Mouse (Mus musculus) embryonic facial prominence, embryonic 13.5 days (tissue): ENCODE data around the gene Nphp1. TPM values are rescaled to one million over a fixed set of nuclear protein-coding genes. Genes with fewer than 3 reads are reported as not detected.

Experiments
- ATAC-seq: fragments of 200-750 bp; cut with Nextera tagmentation; 2 replicates; pipeline ENCODE4 v1.8.0; 2017; ENCODE audit warnings: low read depth; ENCODE audit not compliant: insufficient number of reproducible peaks, insufficient read depth, low FRiP score, low TSS enrichment
- H3K27ac ChIP-seq: fragments of 300-500 bp; sonication (generic); 2 replicates; pipeline ENCODE4 v1.5.1; 2015; ENCODE audit warnings: moderate library complexity, mild to moderate bottlenecking, inconsistent platforms
- H3K27me3 ChIP-seq: fragments of 300-500 bp; sonication (generic); 2 replicates; pipeline ENCODE4 v1.6.1; 2015; ENCODE audit warnings: mild to moderate bottlenecking, inconsistent platforms
- H3K36me3 ChIP-seq: fragments of 300-500 bp; sonication (generic); 2 replicates; pipeline ENCODE4 v1.6.1; 2015; ENCODE audit warnings: mild to moderate bottlenecking, inconsistent platforms
- H3K4me1 ChIP-seq: fragments of 300-500 bp; sonication (generic); 2 replicates; pipeline ENCODE4 v1.6.1; 2015; ENCODE audit warnings: inconsistent platforms
- H3K4me2 ChIP-seq: fragments of 300-500 bp; sonication (generic); 2 replicates; pipeline ENCODE4 v1.6.1; 2015; ENCODE audit warnings: moderate library complexity, mild to moderate bottlenecking, inconsistent platforms
- H3K4me3 ChIP-seq: fragments of 300-500 bp; sonication (generic); 2 replicates; pipeline ENCODE4 v1.5.1; 2015; ENCODE audit warnings: mild to moderate bottlenecking, inconsistent platforms
- H3K9ac ChIP-seq: fragments of 300-500 bp; sonication (generic); 2 replicates; pipeline ENCODE4 v1.6.1; 2015; ENCODE audit warnings: mild to moderate bottlenecking, inconsistent platforms
- H3K9me3 ChIP-seq: fragments of 300-500 bp; sonication (generic); 2 replicates; pipeline ENCODE4 v1.6.1; 2016; ENCODE audit warnings: inconsistent platforms
- WGBS: fragments of 180-500 bp; shearing (Covaris S2); methylation state at CpG from one replicate; pipeline ENCODE4 v1.1.7; 2015; ENCODE audit warnings: mixed read lengths; 5-methylcytosine and 5-hydroxymethylcytosine counted together
- polyA plus RNA-seq: library from polyadenylated mRNA; unstranded; fragments of >200 nt; fragmentation: Nextera tagmentation; extraction: Ambion mirVana; gene quantifications from 2 replicates; pipeline ENCODE4 v1.2.1, GENCODE M21; 2015

Nphp1 gene
- polyA plus RNA-seq, 1 experiment from 2014 or later, result 31.3 TPM

DNA sequence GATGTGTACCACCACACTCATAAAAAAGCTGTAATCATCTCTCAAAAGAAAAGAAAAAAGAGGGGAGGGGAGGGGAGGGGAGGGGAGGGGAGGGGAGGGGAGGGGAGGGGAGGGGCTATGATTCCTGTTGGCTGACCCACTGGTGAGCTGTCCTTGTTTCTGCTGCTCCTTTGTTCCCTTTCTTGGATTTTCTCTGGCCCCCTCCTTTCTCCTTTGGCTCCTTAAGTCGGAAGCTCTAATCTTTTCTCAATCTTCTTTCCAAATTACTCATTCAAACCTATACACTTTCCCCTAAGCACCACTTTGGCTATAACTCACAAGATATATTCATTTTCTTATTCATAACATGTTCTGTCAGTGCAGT lies 14.1 kb downstream of the Nphp1 start:
- H3K27me3 ChIP-seq, result no peaks in the 10 kb centered on the region
- no peak overlapping the region for H3K4me2 ChIP-seq
- no peak overlapping the region for H3K27ac ChIP-seq
- 9% methylated on average over 1 of the region's 1 CpGs for WGBS
- ATAC-seq, result no peak
- no peak overlapping the region for H3K9ac ChIP-seq
- peaks cover 52% of the 10 kb centered on the region for H3K36me3 ChIP-seq
- H3K4me3 ChIP-seq, result no peak overlapping the region
- H3K9me3 ChIP-seq, result no peaks in the 10 kb centered on the region
- H3K4me1 ChIP-seq, result peaks cover 5% of the 10 kb centered on the region; the same call in 1 of the 2 replicates

DNA sequence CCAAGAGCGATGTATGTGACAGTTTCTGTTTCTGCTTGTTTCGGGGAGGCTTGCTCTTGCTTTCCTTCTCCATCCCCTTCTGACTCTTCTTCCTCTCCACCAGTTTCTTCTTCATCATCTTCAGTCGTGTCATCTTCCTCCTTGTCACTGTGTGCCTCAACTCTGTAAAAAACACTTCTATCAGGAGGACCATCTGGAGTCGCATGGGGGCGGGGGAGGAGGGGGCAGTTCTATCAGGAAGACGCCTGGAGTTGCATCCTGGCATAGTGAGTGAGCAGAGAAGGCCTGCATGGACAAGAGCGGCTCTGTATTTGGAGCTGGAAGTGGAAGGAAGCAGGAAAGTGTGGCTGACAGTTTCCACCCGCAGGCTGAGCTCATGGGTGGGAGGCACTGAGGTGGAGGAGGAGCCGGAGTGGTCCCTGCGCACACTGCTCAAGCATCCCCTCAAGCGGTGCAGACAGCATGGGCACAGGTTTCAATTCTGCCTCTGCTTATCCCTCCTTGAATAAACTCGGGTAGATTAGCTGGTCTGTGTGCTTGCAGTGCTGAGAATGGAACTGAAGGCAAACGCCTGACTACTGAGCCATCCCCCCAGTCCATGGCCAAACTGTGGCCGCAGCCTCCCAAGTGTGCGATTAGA lies 14.6 kb downstream of the Nphp1 start:
- H3K27me3 ChIP-seq, result no peaks in the 10 kb centered on the region
- peak overlapping the region; percentile 33; the same call in 1 of the 2 replicates for H3K27ac ChIP-seq
- no peaks in the 10 kb centered on the region for H3K9me3 ChIP-seq
- no peak overlapping the region for H3K4me3 ChIP-seq
- H3K4me2 ChIP-seq, result no peak overlapping the region
- H3K4me1 ChIP-seq, result peaks cover 5% of the 10 kb centered on the region; the same call in 1 of the 2 replicates
- peaks cover 52% of the 10 kb centered on the region for H3K36me3 ChIP-seq
- ATAC-seq, result no peak
- H3K9ac ChIP-seq, result peak overlapping the region; percentile 32; the same call in 1 of the 2 replicates
- 33% methylated on average over 15 of the region's 15 CpGs for WGBS

DNA sequence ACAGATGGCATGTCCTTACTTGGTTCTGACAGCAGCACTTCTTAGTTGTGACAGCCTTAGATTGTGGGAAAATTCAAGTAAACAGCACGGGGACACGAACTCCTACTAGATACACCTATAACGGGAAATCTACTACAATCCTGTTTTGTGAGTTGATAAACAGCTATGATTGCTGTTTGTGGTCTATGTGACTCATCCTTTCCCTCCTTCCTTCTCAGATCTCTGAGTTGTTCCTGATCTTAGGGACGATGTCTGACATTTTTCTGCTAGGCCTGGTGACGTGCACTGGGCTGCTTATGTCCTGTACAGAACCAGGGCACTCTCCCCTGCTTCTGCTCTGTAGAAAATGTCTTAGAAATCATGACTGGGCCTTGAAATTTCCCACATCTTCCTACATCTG lies 27.1 kb downstream of the Nphp1 start:
- WGBS, result 88% methylated on average over 5 of the region's 5 CpGs
- H3K4me2 ChIP-seq, result no peak overlapping the region
- no peaks in the 10 kb centered on the region for H3K27me3 ChIP-seq
- H3K4me3 ChIP-seq, result no peak overlapping the region
- H3K9me3 ChIP-seq, result no peaks in the 10 kb centered on the region
- H3K36me3 ChIP-seq, result peaks cover 49% of the 10 kb centered on the region
- H3K4me1 ChIP-seq, result no peaks in the 10 kb centered on the region
- no peak overlapping the region for H3K27ac ChIP-seq
- ATAC-seq, result no peak
- H3K9ac ChIP-seq, result no peak overlapping the region

DNA sequence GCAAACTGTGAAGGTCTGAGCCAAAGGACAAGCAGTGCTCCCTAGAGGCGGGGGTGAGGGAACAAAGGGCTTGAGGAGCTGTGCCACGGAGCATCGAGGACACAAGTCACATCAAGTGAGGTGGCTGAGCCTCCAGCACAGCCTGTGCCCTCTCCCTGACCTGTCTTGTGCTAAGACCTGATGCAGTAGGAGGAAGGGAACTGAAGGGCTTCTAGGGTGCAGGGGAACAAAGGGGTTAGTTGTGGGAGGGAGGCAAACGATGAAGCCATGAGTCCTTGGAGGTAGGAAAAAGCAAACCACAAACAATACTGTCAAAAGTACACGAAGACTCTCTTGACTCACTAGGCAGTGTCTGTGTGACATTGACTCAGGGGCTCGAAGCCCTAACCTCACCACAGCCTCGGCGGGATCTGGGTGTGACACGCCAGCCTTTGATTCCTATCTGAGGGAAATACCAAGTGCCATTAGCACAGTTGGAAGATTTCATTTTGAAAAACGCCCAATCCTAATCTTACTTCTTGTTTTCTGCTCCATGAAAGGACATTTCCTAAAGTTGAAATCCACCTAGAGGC lies 28.2 kb downstream of the Nphp1 start:
- Histone ChIP-seq H3K4me2 (no peak overlapping the region), H3K27me3 (no peaks in the 10 kb centered on the region), H3K4me3 (no peak overlapping the region), H3K9ac (no peak overlapping the region), H3K36me3 (peaks cover 56% of the 10 kb centered on the region), H3K4me1 (no peaks in the 10 kb centered on the region), H3K27ac (no peak overlapping the region), H3K9me3 (no peaks in the 10 kb centered on the region)
- ATAC-seq, result no peak
- 70% methylated on average over 10 of the region's 10 CpGs for WGBS

DNA sequence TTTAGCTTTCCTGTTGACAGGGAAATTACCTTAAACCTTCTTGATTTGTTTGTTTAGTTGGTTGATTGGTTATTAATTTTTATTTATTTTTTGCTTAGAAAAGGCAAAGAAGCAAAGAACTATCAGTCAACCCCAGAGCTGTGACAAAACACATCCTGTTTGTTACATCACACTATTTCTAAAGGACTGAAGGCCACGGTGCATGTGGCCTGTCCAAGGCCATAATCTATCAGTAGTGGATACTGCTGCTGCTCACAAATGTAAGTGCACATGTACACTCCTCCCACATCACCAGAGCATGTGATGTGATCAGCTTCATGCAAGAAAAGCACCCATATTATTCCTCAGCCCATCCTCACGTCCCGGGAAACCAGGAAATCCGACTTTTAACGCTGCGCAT lies 28.7 kb downstream of the Nphp1 start:
- H3K4me3 ChIP-seq, result no peak overlapping the region
- H3K27ac ChIP-seq, result no peak overlapping the region
- H3K4me2 ChIP-seq, result no peak overlapping the region
- no peaks in the 10 kb centered on the region for H3K9me3 ChIP-seq
- peaks cover 55% of the 10 kb centered on the region for H3K36me3 ChIP-seq
- ATAC-seq, result no peak
- no peaks in the 10 kb centered on the region for H3K4me1 ChIP-seq
- H3K9ac ChIP-seq, result no peak overlapping the region
- WGBS, result 90% methylated on average over 6 of the region's 6 CpGs
- no peaks in the 10 kb centered on the region for H3K27me3 ChIP-seq

DNA sequence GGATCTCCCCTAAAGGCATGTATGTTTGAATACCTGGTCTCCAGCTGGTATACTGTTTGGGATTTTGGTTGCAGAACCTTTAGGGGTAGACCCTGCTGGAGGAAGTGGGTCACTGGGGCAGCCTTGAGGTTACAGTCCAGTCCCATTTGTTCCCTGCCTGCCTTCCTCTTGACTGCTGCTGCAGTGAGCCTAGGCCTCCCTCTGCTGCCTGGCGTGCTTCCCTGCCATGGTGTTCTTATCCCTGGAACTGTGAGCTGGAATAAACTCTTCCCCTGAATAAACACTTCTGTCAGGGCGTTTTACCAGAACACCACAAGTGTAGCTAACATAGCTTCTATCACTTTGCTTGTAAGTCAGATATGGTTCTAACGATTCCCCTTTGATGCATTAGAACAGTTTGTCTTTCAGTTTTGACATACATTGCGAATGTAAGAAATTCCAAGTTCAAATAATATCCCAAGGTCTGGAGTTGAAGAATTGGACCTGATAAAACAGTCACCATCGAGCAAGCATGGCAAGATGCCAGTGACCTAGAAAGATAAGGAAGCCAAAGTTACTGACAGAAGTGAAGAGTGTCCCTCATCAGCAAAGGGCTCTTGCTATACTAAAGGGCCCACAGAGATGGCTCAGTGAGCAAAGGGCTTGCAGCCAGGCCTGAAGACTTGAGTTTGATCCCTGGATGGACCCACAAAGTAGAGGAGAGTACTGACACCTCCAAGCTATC lies 29.4 kb downstream of the Nphp1 start:
- Histone ChIP-seq H3K36me3 (peaks cover 51% of the 10 kb centered on the region), H3K9me3 (no peaks in the 10 kb centered on the region), H3K4me3 (no peak overlapping the region), H3K4me2 (no peak overlapping the region), H3K4me1 (no peaks in the 10 kb centered on the region), H3K27ac (no peak overlapping the region), H3K27me3 (no peaks in the 10 kb centered on the region), H3K9ac (no peak overlapping the region)
- no peak for ATAC-seq
- WGBS, result 92% methylated on average over 5 of the region's 5 CpGs

DNA sequence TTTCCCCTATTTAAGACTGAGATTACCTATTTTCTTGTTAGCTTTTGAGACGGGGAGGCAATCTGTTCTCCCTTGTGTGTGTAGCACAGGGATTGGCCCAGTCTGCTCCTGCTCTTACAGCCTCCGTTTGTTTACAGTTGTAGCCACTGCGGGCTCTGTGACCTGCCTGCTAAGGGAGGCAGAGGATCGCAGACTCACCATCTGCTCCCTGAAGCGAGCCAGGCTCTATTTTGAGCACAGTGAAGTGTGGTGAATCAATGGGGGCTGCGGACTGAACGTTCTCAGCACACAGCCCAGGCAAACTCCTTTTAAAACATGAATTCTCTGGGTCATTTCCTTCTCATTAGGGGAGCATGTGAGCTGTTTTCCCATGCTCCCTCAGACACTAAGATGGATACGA lies 31.5 kb downstream of the Nphp1 start:
- Histone ChIP-seq H3K27ac (no peak overlapping the region), H3K36me3 (peaks cover 40% of the 10 kb centered on the region), H3K27me3 (no peaks in the 10 kb centered on the region), H3K4me2 (no peak overlapping the region), H3K9me3 (no peaks in the 10 kb centered on the region), H3K9ac (no peak overlapping the region), H3K4me3 (no peak overlapping the region), H3K4me1 (no peaks in the 10 kb centered on the region)
- WGBS, result 44% methylated on average over 8 of the region's 8 CpGs
- ATAC-seq, result no peak

DNA sequence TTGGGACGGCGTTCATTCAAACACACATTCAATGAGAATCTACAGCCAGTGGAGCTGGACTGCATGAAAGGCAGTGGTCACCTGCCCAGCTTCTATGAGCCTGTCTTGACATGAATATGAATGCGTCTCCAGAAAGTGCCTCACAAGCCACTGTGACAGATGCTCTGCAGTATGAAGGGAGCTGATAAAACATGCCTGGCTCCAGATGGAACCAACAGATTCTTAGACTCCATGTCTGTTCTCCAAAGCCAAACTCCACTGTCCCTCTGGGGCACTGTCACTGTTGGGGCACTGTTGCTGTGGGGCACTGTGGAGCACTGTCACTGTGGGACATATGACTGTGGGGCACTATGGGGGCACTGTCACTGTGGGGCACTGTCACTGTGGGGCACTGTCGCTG lies 34.6 kb downstream of the Nphp1 start:
- no peak for ATAC-seq
- Histone ChIP-seq H3K4me3 (no peak overlapping the region), H3K27me3 (no peaks in the 10 kb centered on the region), H3K4me1 (no peaks in the 10 kb centered on the region), H3K4me2 (no peak overlapping the region), H3K36me3 (peaks cover 21% of the 10 kb centered on the region), H3K27ac (no peak overlapping the region), H3K9me3 (no peaks in the 10 kb centered on the region), H3K9ac (no peak overlapping the region)
- WGBS, result 90% methylated on average over 4 of the region's 4 CpGs

DNA sequence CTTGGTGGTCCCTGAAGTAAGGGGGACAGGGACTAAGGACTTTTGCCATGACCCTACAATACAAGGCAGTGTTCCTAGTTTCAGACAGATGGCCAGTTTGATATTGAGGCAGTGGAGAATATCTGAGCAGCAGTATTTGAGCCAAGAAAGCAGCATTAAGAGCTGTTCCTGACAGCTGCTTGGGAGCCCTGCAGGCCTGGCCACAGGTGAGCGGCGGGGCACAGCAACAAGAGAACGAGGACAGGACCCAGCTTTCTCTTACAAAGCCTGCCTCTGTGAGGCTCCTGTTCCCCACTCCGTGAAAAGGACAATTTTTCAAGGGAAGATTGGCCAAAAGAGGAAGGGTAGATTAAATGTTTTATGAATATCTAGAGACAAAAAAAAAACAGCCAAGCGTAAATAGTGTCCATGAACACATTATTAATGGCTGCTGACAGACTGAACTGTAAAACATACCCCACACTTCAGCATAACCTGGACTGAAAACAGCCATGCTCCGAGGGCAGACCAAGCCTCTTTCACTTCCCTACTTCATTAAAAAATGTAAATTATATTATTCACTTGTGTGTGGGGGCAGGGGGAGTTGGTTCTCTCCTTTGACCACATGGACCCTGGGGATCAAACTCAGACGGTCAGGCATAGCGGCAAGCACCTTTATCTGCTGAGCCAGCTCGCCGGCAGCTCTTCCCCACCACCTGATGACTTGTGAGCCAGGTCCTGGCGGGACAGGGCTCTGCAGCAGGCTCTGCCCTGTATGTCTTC lies 36.7 kb downstream of the Nphp1 start:
- Histone ChIP-seq H3K4me1 (no peaks in the 10 kb centered on the region), H3K4me3 (no peak overlapping the region), H3K4me2 (no peak overlapping the region), H3K27ac (no peak overlapping the region), H3K9ac (no peak overlapping the region), H3K9me3 (no peaks in the 10 kb centered on the region), H3K36me3 (peaks cover 13% of the 10 kb centered on the region), H3K27me3 (no peaks in the 10 kb centered on the region)
- ATAC-seq, result no peak
- 73% methylated on average over 11 of the region's 11 CpGs for WGBS

DNA sequence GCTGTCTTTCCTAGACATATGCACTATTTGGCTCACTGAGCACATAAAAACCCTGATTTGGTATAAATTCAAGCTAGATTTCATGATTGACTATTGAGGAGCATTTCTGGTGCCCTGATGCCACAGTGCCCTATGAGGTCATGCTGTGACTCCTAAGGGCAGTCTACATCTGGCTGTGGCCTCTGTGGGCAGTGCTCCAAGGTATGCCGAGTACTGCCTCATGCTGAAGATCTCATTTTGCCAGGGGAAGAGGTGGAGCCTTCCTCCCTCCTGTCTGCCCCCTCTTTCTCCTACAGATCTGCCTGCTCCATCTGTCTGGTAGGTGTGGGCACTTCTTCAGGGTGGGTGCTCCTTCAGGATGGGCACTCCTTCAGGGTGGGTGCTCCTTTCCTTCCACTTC lies 39.3 kb downstream of the Nphp1 start:
- no peak overlapping the region for H3K4me2 ChIP-seq
- H3K36me3 ChIP-seq, result peaks cover 11% of the 10 kb centered on the region; the same call in 1 of the 2 replicates
- H3K9ac ChIP-seq, result no peak overlapping the region
- no peak overlapping the region for H3K27ac ChIP-seq
- no peak for ATAC-seq
- H3K27me3 ChIP-seq, result no peaks in the 10 kb centered on the region
- WGBS, result 63% methylated on average over 1 of the region's 1 CpGs
- H3K9me3 ChIP-seq, result no peaks in the 10 kb centered on the region
- no peaks in the 10 kb centered on the region for H3K4me1 ChIP-seq
- no peak overlapping the region for H3K4me3 ChIP-seq

DNA sequence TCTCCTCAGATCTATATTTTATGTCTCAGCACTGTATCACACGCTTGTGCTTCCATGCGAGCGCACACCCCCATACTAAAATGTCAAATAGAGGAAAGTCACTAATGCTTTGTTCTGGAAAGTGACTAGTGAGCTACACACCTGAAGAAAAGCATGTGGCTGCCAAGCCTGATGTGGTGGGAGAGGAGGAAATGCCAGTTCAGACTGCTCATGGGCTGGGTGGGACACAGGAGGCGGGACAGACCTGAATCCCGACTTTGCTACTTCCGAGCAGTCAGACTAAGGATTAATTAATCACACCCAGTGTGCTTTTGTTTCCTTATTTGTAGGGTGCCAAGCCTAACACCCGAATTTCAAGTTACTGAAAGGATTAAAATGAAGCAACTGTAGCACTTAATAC lies 40.4 kb downstream of the Nphp1 start:
- Histone ChIP-seq H3K4me2 (no peak overlapping the region), H3K36me3 (peaks cover 11% of the 10 kb centered on the region; the same call in 1 of the 2 replicates), H3K27ac (no peak overlapping the region), H3K27me3 (no peaks in the 10 kb centered on the region), H3K9ac (no peak overlapping the region), H3K9me3 (no peaks in the 10 kb centered on the region), H3K4me1 (no peaks in the 10 kb centered on the region), H3K4me3 (no peak overlapping the region)
- WGBS, result 66% methylated on average over 7 of the region's 7 CpGs
- ATAC-seq, result no peak
